Mouse (Mus musculus) G1E-ER4 (cell line): ENCODE data around the gene Nyap1. TPM values are rescaled to one million over a fixed set of nuclear protein-coding genes. Genes with fewer than 3 reads are reported as not detected.

ENCODE experiments used
- GATA1 ChIP-seq: IDR thresholded peaks from one replicate; pipeline ENCODE4 v1.8.0; 2012; ENCODE audit warnings: low read length, inconsistent platforms
- polyA plus RNA-seq: library from polyadenylated mRNA; stranded (reverse); fragments of >175 nt; gene quantifications from 2 replicates; pipeline ENCODE4 v1.2.3, GENCODE M21; 2012

Nyap1 gene
- 0.76 and 1.4 TPM in 2 replicates for polyA plus RNA-seq

- no peak for TF ChIP-seq GATA1
Observed at GRCm38 (mm10) chr5:137741023-137741931, at the start of gene Nyap1. Gene Nyap1, minus strand, starts transcription at chr5:137741607.

DNA sequence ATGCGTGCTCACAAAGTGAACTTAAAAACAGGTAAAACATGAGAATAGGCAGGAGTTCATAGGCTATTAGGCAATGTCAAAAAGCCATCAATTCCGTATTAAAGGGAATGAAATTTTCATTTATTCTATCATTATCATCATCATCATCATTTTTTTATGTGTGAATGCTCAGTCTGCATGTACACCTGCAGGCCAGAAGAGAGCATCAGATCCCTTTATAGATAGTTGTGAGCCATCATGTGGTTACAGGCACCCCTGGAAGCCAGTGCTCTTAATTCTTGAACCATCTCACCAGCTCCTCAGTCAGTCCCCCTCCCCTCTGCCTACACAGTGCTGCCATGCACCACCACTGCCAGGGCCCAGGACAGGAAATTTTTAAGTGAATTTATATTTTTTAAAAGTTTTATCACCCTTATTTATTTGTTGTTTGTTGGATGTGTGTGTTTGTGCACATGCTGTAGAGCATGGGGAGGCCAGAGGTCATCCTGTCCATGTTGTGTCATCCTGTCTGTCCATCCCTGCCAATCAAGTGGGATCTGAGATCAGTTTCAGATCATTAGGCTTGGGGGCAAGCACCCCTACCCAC, 47.6 kb upstream of the Nyap1 start:
- no peak for TF ChIP-seq GATA1

DNA sequence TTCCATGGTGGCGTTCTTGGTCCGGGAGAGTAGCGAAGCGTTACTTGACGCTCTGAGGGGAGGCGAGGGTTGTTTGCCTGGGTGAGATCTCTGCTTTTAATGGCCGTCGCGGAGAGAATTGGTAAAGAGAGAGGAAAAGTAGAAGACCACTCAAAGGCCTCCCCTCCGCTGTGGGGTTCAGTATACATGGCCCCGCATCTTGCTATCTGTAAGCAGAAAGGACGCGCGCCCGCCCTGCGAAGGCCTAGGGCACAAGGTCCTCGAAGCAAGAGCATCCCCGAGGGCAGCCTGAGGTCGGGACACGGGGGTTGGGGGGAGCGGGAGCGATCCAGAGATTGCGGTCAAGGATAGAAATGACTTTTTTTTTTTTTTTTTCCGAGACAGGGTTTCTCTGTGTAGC, 46.8 kb upstream of the Nyap1 start:
- TF ChIP-seq GATA1: no peak

GRCm38 (mm10) chr5:137787151-137787928, 45.9 kb upstream of the Nyap1 start, which contains the start of the genes Mepce and Zcwpw1:
Gene Mepce, minus strand, starts transcription at chr5:137787655.
Gene Zcwpw1, plus strand, starts transcription at chr5:137787798.
- no peak for TF ChIP-seq GATA1

GRCm38 (mm10) chr5:137786109-137786942, 44.9 kb upstream of the Nyap1 start:
- TF ChIP-seq GATA1: no peak

DNA sequence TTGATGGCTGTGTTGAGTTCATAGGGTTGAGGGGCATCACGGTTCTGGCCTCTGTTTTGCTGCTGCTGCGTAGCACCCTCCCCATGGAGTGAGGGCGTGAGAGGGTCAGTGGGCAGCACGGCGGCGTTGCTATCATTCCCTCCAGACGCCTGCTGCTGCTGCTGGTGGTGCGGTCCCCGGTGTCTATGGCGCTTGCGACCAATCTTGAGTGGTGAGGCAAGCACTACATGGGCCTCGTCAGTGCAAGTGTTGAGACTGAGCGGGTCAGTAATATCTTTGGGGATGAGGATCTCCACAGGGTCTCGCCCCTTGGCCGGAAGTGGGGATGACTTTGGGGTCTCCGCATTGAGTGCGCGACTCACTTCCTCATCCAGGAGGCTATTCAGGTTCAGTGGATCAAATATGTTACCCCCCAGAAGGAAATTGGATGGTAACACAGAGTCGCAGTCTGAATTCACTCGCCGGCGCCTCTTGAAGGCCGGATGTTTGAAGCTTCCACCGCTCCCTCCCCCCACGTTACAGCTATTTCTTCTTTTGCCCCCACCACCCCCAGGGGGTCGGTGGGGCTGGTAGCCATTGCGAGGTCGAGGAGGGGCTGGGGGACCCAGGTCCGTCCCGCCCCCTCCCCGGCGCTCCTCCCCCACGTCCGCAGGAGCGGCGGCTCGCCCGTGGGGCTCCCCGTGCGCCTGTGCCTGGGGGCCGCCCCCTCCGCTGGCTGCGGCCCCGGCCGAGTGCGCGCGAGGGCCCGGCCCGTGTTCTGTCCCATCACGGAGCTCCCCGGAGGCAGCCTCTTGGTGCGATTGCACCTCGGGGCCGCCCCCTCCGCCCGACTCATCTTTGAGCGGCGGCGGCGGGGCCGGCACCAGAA, 44.0 kb upstream of the Nyap1 start:
- no peak for TF ChIP-seq GATA1

DNA sequence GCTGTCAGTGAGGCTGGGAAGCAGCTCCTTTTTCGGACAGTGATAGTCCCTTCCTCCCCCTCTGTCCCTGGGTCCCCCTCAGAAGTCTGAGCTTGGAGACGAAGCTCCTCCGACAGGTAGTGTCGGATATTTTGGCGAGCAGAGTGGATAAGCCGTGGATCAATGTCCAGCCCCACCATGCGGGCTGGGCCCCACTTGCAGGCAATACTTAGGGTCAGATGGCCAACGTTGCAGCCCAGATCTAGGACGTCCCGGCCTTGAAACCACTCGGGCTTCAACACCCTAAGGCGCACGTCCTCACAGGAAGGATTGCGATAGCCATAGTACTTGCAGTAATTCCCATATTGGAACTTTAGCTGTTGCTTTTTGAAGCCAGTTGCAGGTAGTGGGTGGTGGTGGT, 43.1 kb upstream of the Nyap1 start:
- no peak for TF ChIP-seq GATA1

DNA sequence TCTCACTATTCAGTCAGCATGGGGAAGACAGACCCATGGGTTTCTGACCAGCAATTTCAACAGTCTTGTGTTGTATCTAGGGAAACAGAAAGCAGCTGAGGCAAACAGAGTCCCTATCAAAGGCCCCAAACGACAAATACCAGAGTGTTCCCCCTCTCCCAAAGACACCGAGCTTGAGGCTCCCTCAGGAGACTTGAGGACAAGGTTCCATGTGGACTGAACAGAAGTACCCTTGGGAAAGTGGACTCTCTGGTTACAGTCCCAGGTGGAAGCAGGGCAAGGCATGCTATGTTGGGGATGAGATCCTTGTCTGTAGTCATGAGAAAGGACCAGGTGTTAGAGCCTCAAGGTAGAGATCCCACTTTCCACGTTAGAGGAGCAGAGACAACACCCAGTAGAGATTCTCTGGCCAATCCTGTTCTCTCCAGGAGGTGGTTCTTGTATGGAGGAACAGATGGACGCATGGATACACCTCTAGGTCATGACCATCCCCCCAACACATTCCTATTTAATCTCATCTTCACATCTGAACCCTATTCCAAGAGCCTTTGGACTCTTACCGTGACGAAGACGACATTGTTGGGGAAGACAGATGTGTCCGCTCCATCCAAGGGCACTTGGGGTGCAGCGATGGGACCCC, 42.6 kb upstream of the Nyap1 start:
- TF ChIP-seq GATA1: no peak

DNA sequence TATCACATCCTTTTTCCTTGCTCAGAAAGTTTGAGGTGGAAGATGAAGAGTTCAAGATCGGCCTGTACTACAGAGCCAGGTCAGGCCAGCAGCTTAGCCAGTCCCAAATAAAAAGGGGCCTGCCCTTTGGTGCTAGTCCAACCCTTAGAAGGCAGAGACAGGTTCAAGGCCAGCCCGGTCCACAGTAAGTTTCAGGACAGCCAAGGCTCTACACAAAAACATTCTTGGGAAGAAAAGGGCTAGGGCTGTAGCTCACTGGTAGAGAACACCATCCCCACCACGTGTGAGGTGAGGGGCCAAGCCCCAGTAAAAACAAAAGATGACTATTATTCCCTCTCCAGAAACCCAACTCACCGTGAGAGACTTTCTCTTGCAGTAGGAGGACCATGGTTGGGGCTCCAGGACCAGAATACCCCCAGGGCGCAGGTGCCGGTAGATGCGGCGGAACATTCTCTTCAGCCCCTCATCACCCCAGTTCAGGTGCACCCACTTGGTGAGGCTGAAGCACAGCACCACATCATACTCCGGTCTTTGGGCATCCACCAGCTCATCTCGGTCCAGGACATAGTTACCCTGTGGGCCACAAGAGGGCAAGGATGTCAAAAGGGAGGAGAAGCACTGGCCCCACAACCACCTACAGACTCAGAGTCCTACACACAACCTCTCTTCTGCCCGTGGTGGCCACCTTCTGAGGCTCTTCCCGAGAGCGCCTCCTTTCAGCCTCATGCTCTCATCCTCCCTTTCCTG, 41.5 kb upstream of the Nyap1 start:
- no peak for TF ChIP-seq GATA1

DNA sequence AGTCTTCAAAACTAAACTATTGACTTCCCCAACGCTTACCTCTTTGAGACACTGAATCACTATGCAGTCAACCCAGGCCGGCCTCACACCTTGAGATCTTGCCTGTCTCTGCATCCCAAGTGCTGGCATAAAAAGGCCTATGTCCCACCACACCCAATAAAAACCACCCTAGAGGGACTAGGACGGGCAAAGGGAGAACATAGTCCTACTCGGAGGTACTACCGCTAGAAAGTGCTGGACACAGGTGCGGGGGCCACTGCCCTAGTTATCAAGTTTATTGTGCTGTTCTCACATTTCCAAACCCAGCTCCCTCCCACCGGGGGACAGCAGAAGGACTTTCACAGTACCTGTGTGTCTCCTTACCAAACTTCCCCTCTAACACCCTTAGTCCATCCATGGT, 40.3 kb upstream of the Nyap1 start:
- no peak for TF ChIP-seq GATA1

DNA sequence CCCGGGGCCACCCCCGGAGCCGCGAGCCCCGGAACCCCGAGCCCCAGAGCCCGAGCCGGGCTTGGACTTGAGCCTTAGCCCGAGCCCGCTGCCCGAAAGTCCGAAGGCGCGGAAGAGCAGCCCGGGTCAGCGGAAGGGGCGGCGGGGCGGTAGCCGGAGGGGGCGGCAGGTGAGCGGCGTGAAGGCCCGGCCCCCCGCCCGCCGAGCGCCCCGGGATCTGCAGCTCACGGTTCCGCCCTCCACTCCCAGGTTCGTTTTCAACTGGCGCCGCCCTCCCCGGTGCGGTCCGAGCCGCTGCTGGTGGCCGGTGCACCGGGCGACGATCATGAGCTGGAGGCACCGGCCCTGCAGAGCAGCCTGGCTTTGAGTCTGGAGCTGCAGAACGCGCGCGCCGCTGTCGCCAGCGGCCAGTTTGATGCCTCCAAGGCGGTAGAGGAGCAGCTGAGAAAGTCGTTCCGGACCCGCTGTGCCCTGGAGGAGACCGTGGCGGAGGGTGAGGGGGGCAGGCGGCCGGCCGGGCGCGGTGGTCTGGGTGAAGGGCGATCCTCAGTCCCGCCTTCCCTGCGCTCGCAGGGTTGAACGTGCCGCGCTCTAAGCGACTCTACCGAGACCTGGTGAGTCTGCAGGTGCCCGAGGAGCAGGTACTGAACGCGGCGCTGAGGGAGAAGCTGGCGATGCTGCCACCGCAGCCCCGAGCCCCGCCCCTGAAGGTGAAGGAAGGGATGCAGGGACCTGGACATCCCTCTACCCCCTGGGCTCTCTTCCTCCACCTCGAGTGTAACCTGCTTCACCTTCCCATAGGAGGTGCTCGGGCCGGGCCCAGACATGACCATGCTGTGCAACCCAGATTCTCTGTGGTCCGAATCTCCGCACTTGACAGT, 37.9 kb upstream of the Nyap1 start:
- no peak for TF ChIP-seq GATA1

GRCm38 (mm10) chr5:137778635-137779034, 37.2 kb upstream of the Nyap1 start, which contains the start of gene Ppp1r35:
Gene Ppp1r35, plus strand, starts transcription at chr5:137778849.
- no peak for TF ChIP-seq GATA1
